Comparison of ENCODE assay signal across 16 mouse cellular contexts in the genomic region with DNA sequence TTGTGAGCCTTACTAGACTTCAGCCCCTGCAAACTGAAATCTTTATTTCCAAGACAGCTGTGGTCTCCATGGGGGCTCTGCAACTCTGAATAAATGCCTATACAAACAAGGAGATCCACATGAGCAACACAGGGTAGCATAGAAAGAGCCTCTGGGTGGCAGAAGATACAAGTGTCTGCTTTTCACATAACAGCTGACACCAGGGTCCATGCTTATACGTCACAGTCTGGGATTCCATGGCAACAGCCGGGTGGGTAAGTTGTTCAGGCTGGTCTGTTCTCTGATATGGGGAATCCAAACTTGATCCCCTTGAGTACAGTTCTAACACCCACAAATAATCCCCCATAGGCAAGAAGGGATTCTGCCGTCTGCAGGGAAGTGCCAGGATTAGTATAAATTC.
DNase-seq lines count a peak whose midpoint lies in the region; ATAC-seq and TF ChIP-seq lines count a peak whose summit lies in the region.
"Had no signal": no experiment of that assay in that cellular context is flagged by ENCODE, and none has a peak within 500 bp of the region (broad histone marks: within the 10 kb centered on the region; RNA-seq: fewer than 3 reads in every experiment).

No protein-coding gene starts in this region.

- H3K9me3 ChIP-seq in heart, embryonic 13.5 days = no peaks in the 10 kb centered on the region
- H3K9me3 ChIP-seq in midbrain, embryonic 13.5 days = no peaks in the 10 kb centered on the region
- H3K9me3 ChIP-seq: limb, embryonic 15.5 days had no signal

- H3K4me1 ChIP-seq in heart, embryonic 13.5 days = peaks cover 48% of the 10 kb centered on the region
- peaks cover 8% of the 10 kb centered on the region; the same call in 1 of the 2 replicates for H3K4me1 ChIP-seq in cortical plate, adult 2 months (ENCODE audit: control insufficient read depth, insufficient read depth, low read length)
- H3K4me1 ChIP-seq in midbrain, embryonic 13.5 days (replicated peaks) = 0 out of 2 replicates have a peak, but pooled peaks cover 6% of the 10 kb centered on the region
- H3K4me1 ChIP-seq: limb, embryonic 15.5 days had no signal

- TF ChIP-seq POLR2A in cortical plate, adult 2 months (IDR thresholded peaks at IDR 0.05; ENCODE audit: extremely low read depth, insufficient read depth, low read length) = no peak

- no peaks in the 10 kb centered on the region for H3K36me3 ChIP-seq in heart, embryonic 13.5 days
- H3K36me3 ChIP-seq in midbrain, embryonic 13.5 days = no peaks in the 10 kb centered on the region
- H3K36me3 ChIP-seq: limb, embryonic 15.5 days had no signal

- intact Hi-C loops in left cerebral cortex, adult 2 months (cut with DNase I) = loop anchor here (5.0 kb wide), 1 partner anchor 107 kb away; a partner anchor contains a TSS

- DNase-seq in heart, adult 11 months = no peak
- DNase-seq in left cerebral cortex, adult 2 months (ENCODE audit: extremely low spot score in 1 of 2, low spot score in 2 of 2) = no peak
- no peak for DNase-seq in left cerebral cortex, adult 8-10 months (ENCODE audit: low spot score in 2 of 2)
- no peak for DNase-seq in ovary, adult 18-20 months (ENCODE audit: low spot score)
- DNase-seq: adrenal gland, postnatal 36 days; cerebellum, adult 9-10 months; gastrocnemius, postnatal 10 days; kidney, postnatal 25 days; lung, postnatal 36 days; thymus, adult 18-20 months had no signal

- H3K4me3 ChIP-seq in heart, embryonic 13.5 days = no peak overlapping the region
- no peak overlapping the region for H3K4me3 ChIP-seq in left cerebral cortex, adult 2 months
- H3K4me3 ChIP-seq in cortical plate, adult 2 months (ENCODE audit: insufficient read depth, low read length) = no peak overlapping the region
- H3K4me3 ChIP-seq in midbrain, embryonic 13.5 days (replicated peaks) = no peak overlapping the region
- H3K4me3 ChIP-seq: limb, embryonic 15.5 days had no signal

- no peak for ATAC-seq in heart, embryonic 13.5 days (ENCODE audit: extremely low read depth, insufficient number of reproducible peaks, low FRiP score, low TSS enrichment)
- ATAC-seq in midbrain, embryonic 13.5 days = 0 out of 2 replicates have a peak, but pooled peaks have one; percentile 37
- ATAC-seq in megakaryocyte progenitor cell, adult 5-6 weeks (replicated peaks; ENCODE audit: poor library complexity) = no peak
- ATAC-seq: inflammation-experienced regulatory T-cells, adult 6 months had no signal

- H3K4me2 ChIP-seq in heart, embryonic 13.5 days = no peak overlapping the region
- no peak overlapping the region for H3K4me2 ChIP-seq in midbrain, embryonic 13.5 days (replicated peaks)
- H3K4me2 ChIP-seq: limb, embryonic 15.5 days had no signal

- H3K27ac ChIP-seq in heart, embryonic 13.5 days (replicated peaks) = peak overlapping the region; percentile 64; the same call in 1 of the 2 replicates
- H3K27ac ChIP-seq in left cerebral cortex, adult 2 months = peak overlapping the region; percentile 64
- H3K27ac ChIP-seq in cortical plate, adult 2 months (ENCODE audit: insufficient read depth, low read length) = no peak overlapping the region
- H3K27ac ChIP-seq in midbrain, embryonic 13.5 days = no peak overlapping the region
- H3K27ac ChIP-seq: limb, embryonic 15.5 days had no signal

- 47% methylated on average over 3 of the region's 3 CpGs for WGBS in heart, embryonic 13.5 days
- 44% methylated on average over 3 of the region's 3 CpGs for WGBS in midbrain, embryonic 13.5 days

- H3K9ac ChIP-seq in heart, embryonic 13.5 days = no peak overlapping the region
- H3K9ac ChIP-seq in midbrain, embryonic 13.5 days (replicated peaks) = no peak overlapping the region
- H3K9ac ChIP-seq: limb, embryonic 15.5 days had no signal

- TF ChIP-seq CTCF in left cerebral cortex, adult 2 months (IDR thresholded peaks at IDR 0.05) = peak; percentile 25
- peak; percentile 29; the same call in 1 of the 2 replicates for TF ChIP-seq CTCF in cortical plate, adult 2 months (IDR thresholded peaks at IDR 0.05; ENCODE audit: extremely low read depth, insufficient read depth, low read length)

- no peaks in the 10 kb centered on the region for H3K27me3 ChIP-seq in heart, embryonic 13.5 days (replicated peaks)
- no peaks in the 10 kb centered on the region for H3K27me3 ChIP-seq in midbrain, embryonic 13.5 days
- H3K27me3 ChIP-seq: limb, embryonic 15.5 days had no signal

Comparison
In these comparisons a context has a peak if more than half of its experiments do, and no peak if none do; other contexts are left out.
1. H3K27ac ChIP-seq: peak in heart, embryonic 13.5 days (single experiment) and left cerebral cortex, adult 2 months (single experiment); none in cortical plate, adult 2 months (single experiment) and midbrain, embryonic 13.5 days (single experiment).